Mouse (Mus musculus) R1 (cell line): ENCODE measurements at regions not wholly inside any gene's neighbourhood (a gene's known extent, or its start where the extent isn't known, plus 50 kb on each side); places are given as distances from the start of the nearest gene placed in this dataset.

Experiments used
- DNase-seq: peaks from one replicate; pipeline ENCODE4 v3.0.0-alpha.2; 2018; ENCODE audit warnings: low read depth, low spot score

DNA sequence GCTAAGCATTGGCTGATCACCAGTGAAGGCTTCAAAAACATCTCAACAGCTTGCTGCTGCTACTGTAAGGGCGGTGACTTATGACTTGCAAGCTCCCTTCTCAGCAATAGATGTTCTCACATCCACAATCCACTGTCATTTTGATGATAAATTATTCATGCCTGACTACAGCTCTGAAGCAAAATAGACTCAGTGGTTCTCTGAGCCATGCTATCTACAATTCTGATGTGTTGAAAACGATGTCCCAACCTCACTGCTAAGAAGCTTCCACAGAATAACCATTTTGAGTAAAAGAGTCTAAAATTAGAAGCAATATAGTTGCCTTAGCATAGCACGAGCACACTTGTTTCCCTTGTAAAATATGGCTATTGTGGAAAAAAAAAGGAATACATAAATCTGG lies 440.8 kb downstream of the Gm19965 start:
- DNase-seq, result no peak

DNA sequence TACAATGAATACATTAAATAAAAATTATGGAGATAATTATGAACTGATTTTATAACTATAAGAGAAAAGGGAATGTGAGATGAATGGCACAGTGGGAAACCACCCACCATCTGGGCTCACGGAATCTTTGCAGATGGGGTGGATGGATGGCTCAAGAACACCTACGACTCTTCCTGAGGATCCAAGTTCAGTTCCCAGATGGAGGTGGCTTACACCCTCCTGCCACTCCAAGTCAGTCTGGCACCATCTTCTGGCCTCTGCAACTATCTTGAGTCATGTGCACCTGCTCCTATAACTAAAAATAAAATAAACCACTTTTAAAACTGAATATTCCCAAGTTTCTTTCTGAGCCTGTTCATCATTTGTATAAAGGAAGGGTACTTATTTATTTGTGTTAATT lies 445.6 kb downstream of the Gm19965 start:
- DNase-seq, result no peak

DNA sequence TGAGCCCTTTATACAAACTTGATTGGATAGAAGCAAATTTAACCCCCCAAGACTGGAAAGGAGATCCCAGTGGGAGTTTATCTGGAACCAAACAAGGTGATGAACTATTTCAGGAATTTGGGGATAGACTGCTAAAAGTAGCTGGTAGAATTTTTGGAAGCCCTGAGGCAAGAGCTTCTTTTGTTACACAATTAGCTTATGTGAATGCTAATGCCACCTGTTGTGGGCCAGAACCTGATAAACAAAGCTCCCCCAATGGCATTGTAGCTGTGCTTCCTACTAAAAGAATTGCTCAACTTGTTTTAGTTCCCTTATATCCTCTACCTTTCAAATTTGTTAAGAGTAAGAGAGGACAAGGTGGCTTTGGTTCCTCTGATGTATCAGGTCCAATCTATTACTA lies 406.2 kb upstream of the Gm28363 start:
- peak; percentile 97 for DNase-seq

DNA sequence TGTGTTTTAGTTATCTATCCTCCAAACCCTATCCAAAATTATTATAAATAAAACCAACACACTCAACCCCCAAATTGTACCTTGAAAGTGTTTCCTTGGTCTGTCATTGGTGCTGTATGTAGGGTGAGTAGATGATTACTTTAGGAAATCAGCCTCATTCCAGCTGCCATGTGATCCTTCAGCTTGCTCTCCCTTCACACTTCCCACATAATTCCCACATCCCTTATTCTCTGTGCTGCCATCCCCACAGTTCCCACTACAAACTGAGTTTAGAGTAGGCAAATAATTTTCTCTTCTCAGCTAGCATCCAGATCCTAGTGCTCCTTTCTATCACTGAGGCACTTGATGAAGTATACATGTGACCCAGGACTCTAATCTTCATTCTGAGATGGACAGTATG lies 397.7 kb upstream of the Gm28363 start:
- no peak for DNase-seq
